Mouse (Mus musculus): ENCODE data around the gene Casp8. TPM values are rescaled to one million over a fixed set of nuclear protein-coding genes. Genes with fewer than 3 reads are reported as not detected.
"Not testable (repeated sequence)": the region's sequence is repeated elsewhere in the genome, so short reads cannot be mapped to it uniquely, and the experiment has no call there.

Casp8 gene
- 112 to 160 TPM (median 128 TPM) in 3 replicates for total RNA-seq (2017)

- ATAC-seq (replicated peaks; ENCODE audit: insufficient number of reproducible peaks, low FRiP score, low TSS enrichment, poor library complexity, severe bottlenecking): peak; percentile 92
Observed at GRCm38 (mm10) chr1:58795291-58796058, at the start of gene Casp8. TSS of gene Casp8 (plus strand) at chr1:58795374.

- ATAC-seq (replicated peaks; ENCODE audit: insufficient number of reproducible peaks, low FRiP score, low TSS enrichment, poor library complexity, severe bottlenecking): no peak
Observed at GRCm38 (mm10) chr1:58746880-58747279, 48.3 kb upstream of the Casp8 start.

- no peak for ATAC-seq (replicated peaks; ENCODE audit: insufficient number of reproducible peaks, low FRiP score, low TSS enrichment, poor library complexity, severe bottlenecking)
Observed at GRCm38 (mm10) chr1:58759451-58759850, 35.7 kb upstream of the Casp8 start.

- ATAC-seq (replicated peaks; ENCODE audit: insufficient number of reproducible peaks, low FRiP score, low TSS enrichment, poor library complexity, severe bottlenecking): no peak
Observed at GRCm38 (mm10) chr1:58760581-58760980, 34.6 kb upstream of the Casp8 start.

GRCm38 (mm10) chr1:58761391-58762275 is 33.5 kb upstream of the Casp8 start:
- ATAC-seq (replicated peaks; ENCODE audit: insufficient number of reproducible peaks, low FRiP score, low TSS enrichment, poor library complexity, severe bottlenecking): 0 out of 2 replicates have a peak, but pooled peaks have one; percentile 35

GRCm38 (mm10) chr1:58762576-58762975 is 32.6 kb upstream of the Casp8 start:
- ATAC-seq (replicated peaks; ENCODE audit: insufficient number of reproducible peaks, low FRiP score, low TSS enrichment, poor library complexity, severe bottlenecking): no peak

- not testable (repeated sequence) for ATAC-seq (replicated peaks; ENCODE audit: insufficient number of reproducible peaks, low FRiP score, low TSS enrichment, poor library complexity, severe bottlenecking)
Observed at GRCm38 (mm10) chr1:58766446-58766845, 28.7 kb upstream of the Casp8 start.

- ATAC-seq (replicated peaks; ENCODE audit: insufficient number of reproducible peaks, low FRiP score, low TSS enrichment, poor library complexity, severe bottlenecking): no peak
Observed at GRCm38 (mm10) chr1:58769136-58769535, 26.0 kb upstream of the Casp8 start.

GRCm38 (mm10) chr1:58769701-58770100 is 25.5 kb upstream of the Casp8 start:
- no peak for ATAC-seq (replicated peaks; ENCODE audit: insufficient number of reproducible peaks, low FRiP score, low TSS enrichment, poor library complexity, severe bottlenecking)

- ATAC-seq (replicated peaks; ENCODE audit: insufficient number of reproducible peaks, low FRiP score, low TSS enrichment, poor library complexity, severe bottlenecking): peak; percentile 73
Observed at GRCm38 (mm10) chr1:58770111-58770720, 25.0 kb upstream of the Casp8 start.

- ATAC-seq (replicated peaks; ENCODE audit: insufficient number of reproducible peaks, low FRiP score, low TSS enrichment, poor library complexity, severe bottlenecking): no peak
Observed at GRCm38 (mm10) chr1:58772084-58772483, 23.1 kb upstream of the Casp8 start.

GRCm38 (mm10) chr1:58773280-58773679 is 21.9 kb upstream of the Casp8 start:
- no peak for ATAC-seq (replicated peaks; ENCODE audit: insufficient number of reproducible peaks, low FRiP score, low TSS enrichment, poor library complexity, severe bottlenecking)

GRCm38 (mm10) chr1:58773905-58774304 is 21.3 kb upstream of the Casp8 start:
- ATAC-seq (replicated peaks; ENCODE audit: insufficient number of reproducible peaks, low FRiP score, low TSS enrichment, poor library complexity, severe bottlenecking): peak; percentile 33; the same call in 1 of the 2 replicates

GRCm38 (mm10) chr1:58775361-58775760 is 19.8 kb upstream of the Casp8 start:
- ATAC-seq (replicated peaks; ENCODE audit: insufficient number of reproducible peaks, low FRiP score, low TSS enrichment, poor library complexity, severe bottlenecking): no peak

GRCm38 (mm10) chr1:58777583-58777982 is 17.6 kb upstream of the Casp8 start:
- ATAC-seq (replicated peaks; ENCODE audit: insufficient number of reproducible peaks, low FRiP score, low TSS enrichment, poor library complexity, severe bottlenecking): no peak

- no peak for ATAC-seq (replicated peaks; ENCODE audit: insufficient number of reproducible peaks, low FRiP score, low TSS enrichment, poor library complexity, severe bottlenecking)
Observed at GRCm38 (mm10) chr1:58778226-58778625, 16.9 kb upstream of the Casp8 start.

GRCm38 (mm10) chr1:58786276-58786675 is 8.9 kb upstream of the Casp8 start:
- ATAC-seq (replicated peaks; ENCODE audit: insufficient number of reproducible peaks, low FRiP score, low TSS enrichment, poor library complexity, severe bottlenecking): no peak

- ATAC-seq (replicated peaks; ENCODE audit: insufficient number of reproducible peaks, low FRiP score, low TSS enrichment, poor library complexity, severe bottlenecking): no peak
Observed at GRCm38 (mm10) chr1:58788410-58788809, 6.8 kb upstream of the Casp8 start.

GRCm38 (mm10) chr1:58794705-58795104 is 469 bp upstream of the Casp8 start:
- no peak for ATAC-seq (replicated peaks; ENCODE audit: insufficient number of reproducible peaks, low FRiP score, low TSS enrichment, poor library complexity, severe bottlenecking)
